Mouse (Mus musculus) megakaryocyte, adult 5-6 weeks (primary cell): ENCODE data around the gene 1110059E24Rik. TPM values are rescaled to one million over a fixed set of nuclear protein-coding genes. Genes with fewer than 3 reads are reported as not detected.

ENCODE experiments used
- total RNA-seq, 2 experiments: library from RNA; stranded (forward) in 1 of 2; stranded (reverse) in 1 of 2; fragments of 153-499, 151-499 nt in 1 of 2; fragments of 221-1000, 200-1000 nt in 1 of 2; gene quantifications; 2 replicates each; pipeline versions ENCODE4 v1.2.3 to v1.2.4; 2015 to 2017

The 1110059E24Rik gene
- total RNA-seq, 2 experiments from 2014 or later: 36.9 to 56.5 TPM

Other genes with a start within 250 kb of the 1110059E24Rik start
- gene Gda, start 179.5 kb downstream of the 1110059E24Rik start, total RNA-seq (2015): 165 and 167 TPM in 2 replicates
- 226 and 236 TPM in 2 replicates for gene Gda, start 179.5 kb downstream of the 1110059E24Rik start, total RNA-seq (2017)
- 42.9 and 47.2 TPM in 2 replicates for gene Abhd17b, start 209 bp upstream of the 1110059E24Rik start, total RNA-seq (2015)
- gene Abhd17b, start 209 bp upstream of the 1110059E24Rik start, total RNA-seq (2017): 30.3 and 32.8 TPM in 2 replicates
- gene Cemip2, start 125.4 kb upstream of the 1110059E24Rik start, total RNA-seq (2015): 8.1 and 9.0 TPM in 2 replicates
- gene Cemip2, start 125.4 kb upstream of the 1110059E24Rik start, total RNA-seq (2017): 16.0 and 19.3 TPM in 2 replicates